Mouse (Mus musculus): ENCODE results near the gene Mtx1. TPM values are rescaled to one million over a fixed set of nuclear protein-coding genes. Genes with fewer than 3 reads are reported as not detected.
"Not testable (repeated sequence)": the region's sequence is repeated elsewhere in the genome, so short reads cannot be mapped to it uniquely, and the experiment has no call there.

The Mtx1 gene
- polyA plus RNA-seq, 1 experiment from 2014 or later = 188 TPM

DNA sequence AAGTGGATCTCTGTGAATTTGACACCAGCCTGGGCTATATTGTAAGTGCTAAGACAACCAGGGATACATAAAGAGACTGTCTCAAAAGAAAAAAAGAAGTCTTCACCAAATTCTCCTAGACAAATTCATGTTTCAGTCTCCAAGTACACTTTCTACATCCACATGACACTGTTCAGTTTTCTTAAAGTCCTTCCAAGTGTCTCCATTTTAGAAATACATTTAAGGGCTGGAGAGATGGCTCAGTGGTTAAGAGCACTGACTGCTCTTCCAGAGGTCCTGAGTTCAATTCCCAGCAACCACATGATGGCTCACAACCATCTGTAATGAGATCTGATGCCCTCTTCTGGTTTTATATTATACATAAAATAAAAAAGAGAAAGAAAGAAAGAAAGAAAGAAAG, 65.7 kb downstream of the Mtx1 start:
- H3K9me3 ChIP-seq (ENCODE audit: control insufficient read depth, low read length); H3K4me3 ChIP-seq (ENCODE audit: low read length); H3K9ac ChIP-seq (ENCODE audit: low read length); H3K27ac ChIP-seq (ENCODE audit: low read length); H3K36me3 ChIP-seq (ENCODE audit: control insufficient read depth, insufficient read depth, low read length); ATAC-seq (ENCODE audit: low read depth); H3K27me3 ChIP-seq (ENCODE audit: control insufficient read depth, insufficient read depth, low read depth, low read length); H3K4me2 ChIP-seq (ENCODE audit: low read depth, low read length): not testable (repeated sequence)
- H3K4me1 ChIP-seq (replicated peaks; ENCODE audit: control insufficient read depth, insufficient read depth, low read length) = peaks cover 25% of the 10 kb centered on the region

DNA sequence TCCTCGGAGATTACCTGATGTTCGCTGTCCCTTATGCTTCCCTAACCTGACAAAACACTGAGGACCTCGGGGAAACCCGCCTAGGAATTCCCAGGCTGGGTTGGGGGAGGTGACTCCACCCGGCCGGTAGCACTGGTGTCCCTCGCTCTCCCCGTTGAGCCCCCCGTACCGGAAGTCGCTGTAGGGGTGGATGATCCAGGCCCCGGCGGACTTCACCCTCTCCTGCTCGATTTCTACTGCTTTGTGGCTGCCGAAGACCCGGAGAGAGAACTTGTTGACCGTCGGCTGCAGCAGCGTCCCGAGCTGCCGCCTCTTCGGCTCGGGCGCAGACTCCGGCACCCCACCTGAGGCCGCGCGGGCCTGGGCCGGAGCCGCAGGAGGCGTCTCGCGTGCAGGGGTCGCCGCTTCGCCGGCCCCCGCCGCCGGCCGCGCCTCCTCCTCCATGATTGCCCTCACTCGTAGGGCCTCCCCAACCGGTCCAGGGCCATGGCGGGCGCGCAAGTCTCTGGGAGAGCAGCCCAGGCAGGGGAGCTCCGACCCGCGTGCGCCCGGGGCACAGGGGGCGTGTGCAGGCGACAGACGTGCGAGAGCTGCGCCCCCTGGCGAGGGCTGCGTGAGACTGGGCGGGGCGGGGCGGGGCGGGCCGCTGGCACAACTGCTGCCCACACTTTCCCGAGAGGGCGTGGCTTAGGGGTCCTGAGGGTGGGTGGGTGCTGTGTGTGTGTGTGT, 67.1 kb downstream of the Mtx1 start, which contains the start of gene Hcn3:
Gene Hcn3 (minus strand): TSS at position 581 of the 729 bp plus-strand sequence.
- Histone ChIP-seq H3K9me3 (ENCODE audit: control insufficient read depth, low read length) (no peaks in the 10 kb centered on the region), H3K27me3 (ENCODE audit: control insufficient read depth, insufficient read depth, low read depth, low read length) (peaks cover 2% of the 10 kb centered on the region; the same call in 1 of the 2 replicates), H3K9ac (ENCODE audit: low read length) (peak within 1 kb of the TSS; percentile 62), H3K27ac (ENCODE audit: low read length) (no peak within 1 kb of the TSS), H3K4me3 (ENCODE audit: low read length) (peak within 1 kb of the TSS; percentile 64), H3K4me1 (replicated peaks; ENCODE audit: control insufficient read depth, insufficient read depth, low read length) (peaks cover 16% of the 10 kb centered on the region), H3K36me3 (ENCODE audit: control insufficient read depth, insufficient read depth, low read length) (no peaks in the 10 kb centered on the region), H3K4me2 (ENCODE audit: low read depth, low read length) (peak within 1 kb of the TSS; percentile 99)
- under 1% methylated on average over 37 of the region's 66 CpGs for WGBS
- ATAC-seq (ENCODE audit: low read depth) = peak; percentile 75

DNA sequence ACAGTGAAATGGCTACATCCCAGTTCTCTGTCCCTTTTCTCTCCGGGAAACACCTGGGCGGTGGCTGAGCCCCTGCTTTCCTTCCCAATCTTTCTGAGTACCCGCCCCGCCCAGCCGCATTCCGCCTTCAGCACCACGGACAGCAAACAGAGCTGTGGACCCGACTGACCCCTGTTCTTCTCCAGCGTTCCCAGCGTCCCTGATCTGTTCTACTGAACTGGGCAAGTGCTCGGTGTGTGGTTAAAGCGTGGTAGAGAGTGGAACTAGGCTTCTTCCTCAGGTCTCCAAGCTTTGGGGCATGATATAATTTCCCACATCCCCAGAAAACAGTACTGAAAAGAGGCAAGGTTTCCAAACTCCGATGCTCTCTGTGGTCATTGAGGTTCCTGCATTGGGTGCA, 67.7 kb downstream of the Mtx1 start:
- peak; percentile 44; the same call in 1 of the 2 replicates for ATAC-seq (ENCODE audit: low read depth)
- WGBS = 2% methylated on average over 13 of the region's 13 CpGs

More for the DNA sequence above, 67.7 kb downstream of the Mtx1 start:
- H3K9me3 ChIP-seq (ENCODE audit: control insufficient read depth, low read length) = no peaks in the 10 kb centered on the region
- no peak overlapping the region for H3K27ac ChIP-seq (ENCODE audit: low read length)
- H3K27me3 ChIP-seq (ENCODE audit: control insufficient read depth, insufficient read depth, low read depth, low read length) = peaks cover 2% of the 10 kb centered on the region; the same call in 1 of the 2 replicates
- peak overlapping the region; percentile 64 for H3K4me3 ChIP-seq (ENCODE audit: low read length)
- peak overlapping the region; percentile 99 for H3K4me2 ChIP-seq (ENCODE audit: low read depth, low read length)
- H3K9ac ChIP-seq (ENCODE audit: low read length) = no peak overlapping the region
- no peaks in the 10 kb centered on the region for H3K36me3 ChIP-seq (ENCODE audit: control insufficient read depth, insufficient read depth, low read length)
- peaks cover 16% of the 10 kb centered on the region for H3K4me1 ChIP-seq (replicated peaks; ENCODE audit: control insufficient read depth, insufficient read depth, low read length)

MicroRNA genes within 50 kb of the gene (microRNA counts, 519-probe panel; counts per million panel counts)
- 2,416 counts per million, percentile 43 among the panel's probes with 10 or more counts for microRNA mmu-miR-92b

Small RNA genes within 50 kb of the gene (microRNA-seq; reads per million reads assigned to microRNA genes)
- 2,165 reads per million, percentile 82 among the genes with 10 or more reads in this experiment for gene Mir92b

Other genes starting within 250 kb of the Mtx1 start
- 19.7 and 19.8 TPM in 2 replicates for gene Rusc1, start 133.8 kb downstream of the Mtx1 start, polyA plus RNA-seq (2015; fragmentation: Nextera tagmentation; extraction: Ambion mirVana)
- gene Gm43738, start 126.0 kb downstream of the Mtx1 start, polyA plus RNA-seq (2015; fragmentation: Nextera tagmentation; extraction: Ambion mirVana) = not detected in 2 replicates
- gene Fdps, start 125.1 kb downstream of the Mtx1 start, polyA plus RNA-seq (2015; fragmentation: Nextera tagmentation; extraction: Ambion mirVana) = 132 and 137 TPM in 2 replicates
- 0.18 and 1.3 TPM in 2 replicates for gene Pklr, start 90.9 kb downstream of the Mtx1 start, polyA plus RNA-seq (2015; fragmentation: Nextera tagmentation; extraction: Ambion mirVana)
- gene Hcn3, start 66.9 kb downstream of the Mtx1 start, polyA plus RNA-seq (2015; fragmentation: Nextera tagmentation; extraction: Ambion mirVana) = 1.1 and 1.6 TPM in 2 replicates
- gene Clk2, start 62.3 kb downstream of the Mtx1 start, polyA plus RNA-seq (2015; fragmentation: Nextera tagmentation; extraction: Ambion mirVana) = 22.7 and 25.1 TPM in 2 replicates
- 109 and 115 TPM in 2 replicates for gene Scamp3, start 49.6 kb downstream of the Mtx1 start, polyA plus RNA-seq (2015; fragmentation: Nextera tagmentation; extraction: Ambion mirVana)
- gene Fam189b, start 43.9 kb downstream of the Mtx1 start, polyA plus RNA-seq (2015; fragmentation: Nextera tagmentation; extraction: Ambion mirVana) = 19.4 and 22.2 TPM in 2 replicates
- gene Gba, start 24.2 kb downstream of the Mtx1 start, polyA plus RNA-seq (2015; fragmentation: Nextera tagmentation; extraction: Ambion mirVana) = 46.4 and 47.1 TPM in 2 replicates
- gene Thbs3, start 11.9 kb downstream of the Mtx1 start, polyA plus RNA-seq (2015; fragmentation: Nextera tagmentation; extraction: Ambion mirVana) = 57.7 and 65.4 TPM in 2 replicates
- gene Muc1, start 2.0 kb upstream of the Mtx1 start, polyA plus RNA-seq (2015; fragmentation: Nextera tagmentation; extraction: Ambion mirVana) = 151 and 162 TPM in 2 replicates
- 304 and 314 TPM in 2 replicates for gene Krtcap2, start 18.9 kb upstream of the Mtx1 start, polyA plus RNA-seq (2015; fragmentation: Nextera tagmentation; extraction: Ambion mirVana)
- gene Trim46, start 19.2 kb upstream of the Mtx1 start, polyA plus RNA-seq (2015; fragmentation: Nextera tagmentation; extraction: Ambion mirVana) = 7.2 and 7.7 TPM in 2 replicates
- 135 and 138 TPM in 2 replicates for gene Dpm3, start 32.3 kb upstream of the Mtx1 start, polyA plus RNA-seq (2015; fragmentation: Nextera tagmentation; extraction: Ambion mirVana)
- 65.7 and 66.7 TPM in 2 replicates for gene Slc50a1, start 43.5 kb upstream of the Mtx1 start, polyA plus RNA-seq (2015; fragmentation: Nextera tagmentation; extraction: Ambion mirVana)
- gene Efna1, start 54.1 kb upstream of the Mtx1 start, polyA plus RNA-seq (2015; fragmentation: Nextera tagmentation; extraction: Ambion mirVana) = 97.2 and 104 TPM in 2 replicates
- 7.1 and 7.5 TPM in 2 replicates for gene Efna3, start 95.9 kb upstream of the Mtx1 start, polyA plus RNA-seq (2015; fragmentation: Nextera tagmentation; extraction: Ambion mirVana)
- 19.8 and 24.7 TPM in 2 replicates for gene Efna4, start 110.9 kb upstream of the Mtx1 start, polyA plus RNA-seq (2015; fragmentation: Nextera tagmentation; extraction: Ambion mirVana)
- gene Adam15, start 122.9 kb upstream of the Mtx1 start, polyA plus RNA-seq (2015; fragmentation: Nextera tagmentation; extraction: Ambion mirVana) = 75.1 and 76.0 TPM in 2 replicates
- 0.06 TPM in 1 of 2 replicates, not detected in the other for gene Dcst2, start 134.9 kb upstream of the Mtx1 start, polyA plus RNA-seq (2015; fragmentation: Nextera tagmentation; extraction: Ambion mirVana)
- gene Dcst1, start 138.2 kb upstream of the Mtx1 start, polyA plus RNA-seq (2015; fragmentation: Nextera tagmentation; extraction: Ambion mirVana) = 0.13 and 0.53 TPM in 2 replicates
- gene Zbtb7b, start 167.7 kb upstream of the Mtx1 start, polyA plus RNA-seq (2015; fragmentation: Nextera tagmentation; extraction: Ambion mirVana) = 4.8 and 5.9 TPM in 2 replicates
- gene Lenep, start 175.7 kb upstream of the Mtx1 start, polyA plus RNA-seq (2015; fragmentation: Nextera tagmentation; extraction: Ambion mirVana) = 0.21 TPM in 1 of 2 replicates, not detected in the other
- 24.0 and 26.9 TPM in 2 replicates for gene Flad1, start 184.8 kb upstream of the Mtx1 start, polyA plus RNA-seq (2015; fragmentation: Nextera tagmentation; extraction: Ambion mirVana)
- 490 and 518 TPM in 2 replicates for gene Cks1b, start 191.3 kb upstream of the Mtx1 start, polyA plus RNA-seq (2015; fragmentation: Nextera tagmentation; extraction: Ambion mirVana)
- 110 and 114 TPM in 2 replicates for gene Shc1, start 191.4 kb upstream of the Mtx1 start, polyA plus RNA-seq (2015; fragmentation: Nextera tagmentation; extraction: Ambion mirVana)
- 31.5 and 33.3 TPM in 2 replicates for gene Pygo2, start 203.1 kb upstream of the Mtx1 start, polyA plus RNA-seq (2015; fragmentation: Nextera tagmentation; extraction: Ambion mirVana)
- gene Pbxip1, start 209.6 kb upstream of the Mtx1 start, polyA plus RNA-seq (2015; fragmentation: Nextera tagmentation; extraction: Ambion mirVana) = 35.8 and 38.3 TPM in 2 replicates
- gene Pmvk, start 227.5 kb upstream of the Mtx1 start, polyA plus RNA-seq (2015; fragmentation: Nextera tagmentation; extraction: Ambion mirVana) = 44.4 and 50.0 TPM in 2 replicates

Data from lung, embryonic 16.5 days (tissue).